Mouse (Mus musculus) thymus, postnatal 0 days (tissue): Measurements from ENCODE around the gene Gpr35. TPM values are rescaled to one million over a fixed set of nuclear protein-coding genes. Genes with fewer than 3 reads are reported as not detected.

ENCODE experiments used
- DNase-seq: peaks from one replicate; pipeline ENCODE4 v3.0.0-alpha.2; 2015; ENCODE audit warnings: low spot score
- polyA plus RNA-seq: library from polyadenylated mRNA; unstranded; fragments of >200 nt; fragmentation: Nextera tagmentation; extraction: Ambion mirVana; gene quantifications from 2 replicates; pipeline ENCODE4 v1.2.1, GENCODE M21; 2015

Gene Gpr35
- 0.75 and 1.1 TPM in 2 replicates for polyA plus RNA-seq

DNA sequence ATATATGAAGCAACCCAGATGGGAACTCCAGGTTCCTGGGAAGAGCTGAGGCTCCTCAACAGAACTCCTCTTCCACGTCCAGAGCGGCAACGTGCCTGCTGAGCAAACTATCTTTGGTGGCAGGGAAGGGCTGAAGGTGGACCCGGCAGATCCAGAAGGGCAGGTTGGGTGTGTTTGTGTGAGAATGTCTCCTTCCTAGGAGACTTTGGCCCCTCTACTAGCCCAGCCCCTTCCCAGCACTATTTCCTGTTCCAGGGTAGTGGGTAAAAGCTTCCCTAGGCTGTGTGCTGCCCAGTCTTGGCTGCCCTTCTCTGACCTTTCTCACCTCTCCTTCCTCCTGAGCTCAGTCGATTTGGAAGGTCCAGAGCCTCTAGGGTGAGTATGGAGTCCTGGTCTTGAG, at the start of gene Gpr35:
Gpr35 (plus strand) TSS at position 259 of the 400 bp plus-strand sequence.
- DNase-seq = no peak

DNA sequence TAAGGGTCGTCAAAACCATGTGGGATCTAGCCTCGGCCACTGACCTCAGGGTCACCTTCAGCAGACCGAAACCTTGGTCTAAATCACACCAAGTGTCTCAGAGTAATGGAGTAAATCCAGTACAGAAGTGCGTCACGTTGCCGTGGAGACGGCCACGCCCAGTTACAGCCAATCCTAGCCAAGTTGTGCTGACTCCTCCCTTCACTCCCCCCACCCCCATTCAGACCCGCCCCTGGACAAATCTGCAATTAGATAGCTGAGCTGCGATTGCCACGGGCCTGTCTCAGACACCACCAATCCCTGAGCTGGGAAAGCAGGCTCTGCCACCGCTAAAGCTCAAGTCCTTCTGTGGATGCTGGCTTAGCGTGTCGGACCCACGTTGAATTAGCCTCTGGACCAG, 47.9 kb upstream of the Gpr35 start, which contains the start of gene Ankmy1:
Ankmy1 (minus strand) TSS at position 121 of the 400 bp plus-strand sequence.
- DNase-seq = peak; percentile 47

DNA sequence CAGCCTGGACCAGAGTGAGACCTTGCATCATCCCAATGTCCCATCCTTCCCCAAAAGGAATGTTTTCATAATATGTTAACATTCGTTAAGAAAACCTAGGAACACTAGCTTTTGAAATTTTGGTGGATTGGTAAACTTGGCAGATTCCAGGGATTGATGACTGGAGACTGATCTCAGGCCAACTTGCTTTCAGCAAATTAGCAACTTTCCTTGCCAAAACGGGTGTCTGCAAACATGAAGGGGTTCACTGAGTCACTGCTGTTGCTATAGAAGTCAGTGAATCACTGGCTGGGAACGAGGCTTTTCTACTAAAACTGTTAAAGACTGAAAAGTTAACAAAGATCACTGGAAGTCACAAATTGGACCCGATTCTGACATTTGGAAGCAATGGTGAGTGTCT, 47.0 kb upstream of the Gpr35 start:
- no peak for DNase-seq

DNA sequence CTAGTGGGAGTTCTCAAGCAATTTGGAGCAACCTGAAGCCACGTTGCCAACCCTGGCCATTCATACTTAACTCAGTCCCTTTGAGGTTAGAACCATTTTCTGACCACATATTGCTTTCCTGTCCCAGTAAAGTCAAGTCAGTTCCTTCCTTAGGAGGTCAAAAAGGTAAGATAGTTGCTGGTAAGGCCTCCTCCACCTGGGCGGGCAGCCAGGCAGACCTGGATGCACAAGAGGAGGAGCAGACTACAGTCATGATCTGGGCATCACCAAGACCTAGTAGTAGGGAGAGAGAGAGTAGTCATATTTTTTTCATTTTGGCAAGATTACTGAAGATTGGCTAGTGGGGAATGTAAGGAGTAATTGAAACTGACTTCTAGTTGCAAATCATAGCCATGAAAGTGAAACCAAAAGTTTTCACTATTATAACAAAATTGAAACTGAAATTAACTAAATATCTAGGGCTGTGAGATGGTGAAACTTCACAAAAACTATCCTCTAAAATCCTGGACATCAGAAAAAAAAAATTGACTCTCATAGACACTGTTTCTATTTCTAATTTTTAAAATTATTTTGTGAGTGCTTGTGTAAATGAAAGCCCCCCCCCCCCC, 44.9 kb upstream of the Gpr35 start:
- no peak for DNase-seq

DNA sequence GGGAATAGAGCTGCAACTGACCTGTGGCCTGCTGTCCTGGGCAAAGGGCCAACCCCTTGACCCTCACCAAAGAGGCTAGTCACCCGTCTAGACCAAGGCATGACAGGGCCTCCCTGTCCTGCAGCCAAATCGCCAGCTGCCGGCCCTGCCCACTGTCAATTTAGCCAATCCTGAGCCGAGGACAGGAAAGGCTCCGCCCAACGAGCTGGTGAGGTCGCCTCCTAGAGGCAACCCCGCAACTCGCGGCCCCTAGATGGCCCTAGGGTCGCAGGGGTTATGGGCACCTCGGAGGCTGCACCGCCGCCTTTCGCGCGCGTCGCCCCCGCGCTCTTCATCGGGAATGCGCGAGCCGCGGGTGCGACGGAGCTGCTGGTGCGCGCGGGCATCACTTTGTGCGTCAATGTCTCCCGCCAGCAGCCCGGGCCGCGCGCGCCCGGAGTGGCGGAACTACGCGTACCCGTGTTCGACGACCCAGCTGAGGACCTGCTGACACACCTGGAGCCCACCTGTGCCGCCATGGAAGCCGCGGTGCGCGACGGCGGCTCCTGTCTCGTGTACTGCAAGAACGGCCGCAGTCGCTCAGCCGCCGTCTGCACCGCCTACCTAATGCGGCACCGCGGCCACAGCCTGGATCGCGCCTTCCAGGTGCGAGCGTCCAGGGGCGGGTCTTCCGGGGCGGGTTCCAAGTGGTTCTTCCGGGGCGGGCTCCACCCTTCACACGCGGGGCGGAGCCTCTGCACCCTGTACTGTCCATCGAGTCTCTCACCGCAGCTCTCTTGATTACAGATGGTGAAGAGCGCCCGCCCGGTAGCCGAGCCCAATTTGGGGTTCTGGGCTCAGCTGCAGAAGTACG, 43.7 kb upstream of the Gpr35 start, which contains the start of gene Dusp28:
Dusp28 (plus strand) TSS at position 203 of the 853 bp plus-strand sequence.
- peak; percentile 90 for DNase-seq

DNA sequence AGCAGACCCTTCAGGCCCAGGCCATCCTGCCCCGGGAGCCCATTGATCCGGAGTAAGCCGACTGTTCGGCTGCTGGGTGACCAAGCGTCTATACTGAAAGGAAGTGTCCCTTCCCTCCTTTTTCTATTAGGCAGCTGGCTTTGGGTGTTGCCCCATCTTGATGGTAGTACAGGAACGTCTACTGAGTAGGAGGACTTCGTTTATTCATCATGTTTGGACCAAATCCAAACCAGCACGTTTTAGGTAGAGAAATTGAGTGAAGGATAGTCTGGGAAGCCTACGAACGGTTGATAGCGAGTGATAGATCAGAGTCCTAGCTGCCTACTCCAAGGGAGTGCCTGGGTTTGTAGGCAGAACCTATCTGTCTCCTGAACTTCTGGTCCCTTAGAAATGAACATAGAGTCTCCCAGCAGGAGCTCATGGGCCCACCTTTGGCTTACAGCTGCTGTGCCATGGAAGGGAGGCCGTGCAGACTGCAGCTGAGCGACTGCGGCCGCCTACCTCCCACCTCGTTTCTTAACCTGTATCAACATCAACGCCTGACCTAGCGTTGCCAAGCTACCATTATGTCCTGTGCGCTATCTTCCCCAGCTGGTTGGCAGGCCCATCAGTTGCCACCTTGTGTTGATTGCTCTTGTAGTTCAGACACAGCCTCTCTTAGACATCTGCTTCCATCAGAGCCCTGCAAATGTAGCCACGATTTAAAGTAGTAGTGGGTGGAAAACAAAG, 42.9 kb upstream of the Gpr35 start:
- no peak for DNase-seq

DNA sequence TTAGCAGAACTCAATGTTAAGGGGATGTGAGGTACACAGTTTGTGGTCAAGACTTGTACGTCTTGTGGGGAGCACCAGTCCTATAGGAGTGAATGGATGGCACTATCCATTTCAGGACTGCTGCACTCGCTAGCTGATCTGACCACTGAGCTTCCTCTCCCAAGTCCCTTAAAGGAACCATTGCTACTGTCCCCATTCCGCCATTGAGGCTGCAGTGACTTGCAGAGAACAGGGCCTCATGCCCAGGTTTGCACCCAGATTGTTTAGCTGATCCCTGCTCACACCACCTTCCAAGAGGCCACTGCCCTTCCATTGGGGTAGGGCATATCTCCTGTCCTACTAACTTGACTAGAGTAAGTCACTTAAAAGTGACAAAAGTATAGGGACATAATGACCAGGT, 42.0 kb upstream of the Gpr35 start:
- no peak for DNase-seq

DNA sequence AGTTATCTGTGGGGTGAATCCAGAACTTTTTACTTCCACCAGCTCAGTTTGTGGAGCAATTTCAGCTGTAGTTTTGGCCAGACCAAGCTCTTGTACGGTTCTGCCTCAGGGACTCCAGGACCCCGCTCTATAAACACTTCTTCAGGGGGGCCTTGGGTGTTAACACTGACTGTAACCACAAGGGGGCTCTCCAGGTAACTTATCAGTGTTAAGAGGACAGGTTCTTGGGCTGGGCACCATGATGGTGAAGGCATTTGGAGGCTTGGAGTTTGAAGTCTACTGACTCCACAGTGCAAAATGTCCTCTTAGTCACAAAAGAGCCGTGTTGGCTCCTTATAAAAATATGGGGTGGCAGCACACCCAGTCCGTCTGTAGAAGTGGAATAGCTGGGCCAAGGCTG, 41.6 kb upstream of the Gpr35 start:
- peak; percentile 75 for DNase-seq

DNA sequence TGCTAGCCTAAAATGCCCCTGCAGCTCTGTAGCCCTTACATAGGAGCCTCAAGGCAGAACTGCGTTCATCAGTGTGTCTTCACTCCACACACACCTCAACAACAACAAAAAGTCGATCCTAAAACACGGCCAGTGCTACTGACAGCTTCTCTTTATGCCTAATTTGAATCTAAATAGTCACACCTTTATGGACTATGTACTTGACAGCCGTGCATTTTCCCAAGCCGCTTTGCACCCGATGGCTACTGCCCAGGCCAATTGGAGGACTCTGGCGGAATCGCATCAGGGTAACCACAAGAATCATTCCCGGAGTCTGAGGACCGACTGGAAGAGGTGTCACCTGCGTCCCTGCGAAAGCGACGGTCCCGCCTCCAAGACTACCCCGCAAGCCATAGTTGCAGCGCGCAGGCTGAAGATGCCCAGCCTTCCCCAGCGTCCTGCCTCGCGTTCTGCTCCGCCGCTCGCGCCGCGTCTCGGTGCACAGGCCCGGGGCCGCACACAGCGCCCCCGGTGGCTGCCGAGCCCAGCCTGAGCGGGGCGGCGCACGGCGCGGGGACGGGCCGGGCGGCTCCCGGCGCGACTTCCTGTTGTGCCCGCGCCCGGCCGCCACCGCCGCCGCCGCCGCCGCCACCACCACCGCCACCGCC, 40.3 kb upstream of the Gpr35 start, which contains the start of gene Rnpepl1:
Rnpepl1 (plus strand) TSS at position 545 of the 647 bp plus-strand sequence.
- DNase-seq = peak; percentile 84

DNA sequence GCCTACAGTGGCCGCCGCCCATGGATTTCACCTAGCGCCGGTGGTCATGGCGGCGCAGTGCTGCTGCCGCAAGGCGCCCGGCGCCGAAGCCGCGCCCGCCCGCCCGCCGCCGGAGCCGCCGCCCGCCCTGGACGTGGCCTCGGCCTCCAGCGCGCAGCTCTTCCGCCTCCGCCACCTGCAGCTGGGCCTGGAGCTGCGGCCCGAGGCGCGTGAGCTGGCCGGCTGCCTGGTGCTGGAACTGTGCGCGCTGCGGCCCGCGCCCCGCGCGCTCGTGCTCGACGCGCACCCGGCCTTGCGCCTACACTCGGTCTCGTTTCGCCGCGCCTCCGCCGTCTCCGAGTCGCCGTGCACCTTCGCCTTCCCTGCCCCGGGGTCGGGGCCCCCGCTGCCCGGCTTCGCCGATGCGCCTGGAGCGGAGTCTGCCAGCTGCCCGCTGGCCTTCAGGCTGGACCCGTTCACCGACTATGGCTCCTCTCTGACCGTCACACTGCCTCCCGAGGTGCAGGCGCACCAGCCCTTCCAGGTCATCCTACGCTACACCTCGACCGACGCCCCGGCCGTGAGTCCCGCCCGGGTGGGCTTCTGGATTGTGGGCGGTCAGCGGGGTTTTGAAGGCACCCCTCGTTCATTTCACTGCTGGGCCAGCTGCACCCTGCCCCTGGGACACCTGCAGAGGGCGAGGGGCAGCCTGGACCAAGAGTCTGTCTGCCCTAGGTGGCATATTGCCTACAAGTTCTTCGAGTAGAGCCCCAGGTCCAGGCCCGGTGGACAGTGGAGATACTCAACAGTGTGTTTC, 39.5 kb upstream of the Gpr35 start:
- peak; percentile 52 for DNase-seq

DNA sequence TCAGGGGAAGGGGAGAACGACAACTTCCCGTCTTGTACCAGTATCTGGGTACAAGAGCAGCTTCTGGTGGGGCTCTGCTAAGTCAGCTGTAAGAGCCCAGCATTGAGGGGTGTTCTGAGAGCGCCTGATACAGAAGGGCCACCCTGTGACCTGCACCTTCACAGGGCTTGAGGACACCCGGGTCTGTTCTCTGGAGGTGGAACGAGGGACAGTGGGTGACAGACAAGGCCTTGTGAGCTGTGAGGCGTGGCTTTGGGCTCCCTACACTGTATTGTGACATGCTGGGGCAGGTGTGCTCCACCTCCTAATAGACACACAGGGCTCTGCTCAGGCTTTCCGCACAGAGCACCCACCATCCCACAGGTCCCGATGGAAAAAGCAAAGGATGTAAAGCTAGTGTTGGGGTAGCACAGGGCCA, 38.9 kb upstream of the Gpr35 start:
- peak; percentile 37 for DNase-seq

DNA sequence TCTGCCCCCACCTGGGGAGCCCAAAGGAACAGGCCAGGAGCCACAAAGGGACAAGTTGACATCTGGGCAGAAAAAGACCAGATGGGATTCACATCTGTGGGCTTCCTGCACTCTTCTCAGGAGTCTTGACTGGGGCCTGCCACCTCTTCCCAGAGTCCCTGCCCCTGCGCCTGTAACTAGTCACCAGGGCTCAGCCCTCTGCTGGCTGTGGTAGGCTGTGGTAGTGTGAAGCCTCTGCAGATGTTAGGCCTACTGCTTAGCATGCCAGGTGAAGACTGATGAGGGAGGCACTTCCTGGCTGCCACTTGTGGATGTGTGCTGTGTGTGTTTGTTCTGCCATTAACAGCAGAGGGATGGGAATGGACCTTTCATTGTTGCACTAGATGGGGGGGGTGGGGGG, 38.4 kb upstream of the Gpr35 start:
- DNase-seq = peak; percentile 72

DNA sequence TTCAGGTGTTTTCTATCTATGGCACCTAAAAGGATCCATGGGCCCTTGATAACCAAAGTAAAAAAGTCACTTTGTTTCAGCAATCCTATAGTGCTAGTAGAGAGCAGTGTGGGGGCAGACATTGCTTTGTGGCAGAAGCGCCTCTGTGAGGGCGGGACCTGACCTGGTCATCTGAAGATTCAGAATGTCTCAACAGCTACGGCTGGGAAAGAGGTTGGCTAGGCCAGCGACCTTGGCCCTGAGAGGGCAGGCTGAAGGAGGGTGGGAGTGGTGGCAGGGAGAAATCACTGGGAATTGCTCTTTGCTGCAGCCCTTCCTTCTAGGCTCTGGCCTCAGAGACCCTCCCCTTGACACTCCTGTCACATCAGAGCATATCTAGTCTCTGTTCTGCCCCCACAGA, 36.4 kb upstream of the Gpr35 start:
- no peak for DNase-seq

DNA sequence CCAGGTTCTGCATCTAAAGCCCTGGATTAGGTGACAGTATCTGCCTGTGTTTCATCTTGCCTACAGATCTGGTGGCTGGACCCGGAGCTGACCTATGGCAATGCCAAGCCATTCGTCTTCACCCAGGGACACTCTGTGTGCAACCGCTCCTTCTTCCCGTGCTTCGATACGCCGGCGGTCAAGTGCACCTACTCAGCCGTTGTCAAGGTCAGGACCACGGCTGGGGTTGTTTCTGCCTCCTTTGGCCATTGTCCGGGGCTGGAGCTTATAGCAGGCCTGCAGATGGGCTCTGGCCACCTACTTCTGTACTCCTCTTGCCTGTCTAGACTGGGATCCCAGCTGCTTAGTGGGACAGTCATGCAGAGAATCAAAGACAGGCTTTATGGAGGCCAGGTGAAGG, 35.7 kb upstream of the Gpr35 start:
- no peak for DNase-seq

DNA sequence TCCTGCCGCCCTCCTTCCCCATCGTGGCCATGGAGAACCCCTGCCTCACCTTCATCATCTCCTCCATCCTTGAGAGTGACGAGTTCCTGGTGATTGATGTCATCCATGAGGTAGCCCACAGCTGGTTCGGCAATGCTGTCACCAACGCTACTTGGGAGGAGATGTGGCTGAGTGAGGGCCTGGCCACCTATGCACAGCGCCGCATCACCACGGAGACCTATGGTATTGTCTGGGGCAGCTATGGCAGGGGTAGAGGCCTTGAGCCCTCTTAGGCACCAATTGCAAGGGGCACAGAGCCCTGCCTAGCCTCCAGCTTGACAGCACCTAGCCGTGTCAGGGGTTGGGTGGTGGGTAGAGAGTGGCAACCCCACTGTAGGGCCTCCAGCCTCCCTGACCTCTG, 33.9 kb upstream of the Gpr35 start:
- no peak for DNase-seq

DNA sequence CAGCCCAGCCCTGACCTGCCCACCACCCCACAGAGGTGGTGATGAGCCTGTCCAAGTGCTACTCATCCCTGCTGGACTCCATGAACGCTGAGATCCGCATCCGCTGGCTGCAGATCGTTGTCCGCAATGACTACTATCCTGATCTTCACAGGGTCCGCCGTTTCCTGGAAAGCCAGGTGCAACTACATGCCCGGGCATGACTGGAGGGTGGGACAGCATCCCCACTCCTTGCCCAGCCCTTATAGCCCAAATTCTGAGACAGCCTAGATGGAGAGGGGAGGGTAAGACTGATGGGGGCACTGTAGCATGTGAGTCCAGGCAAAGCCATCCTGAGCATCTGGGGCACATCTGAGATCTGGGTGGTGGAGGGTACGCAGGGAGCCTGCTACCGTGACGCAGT, 31.5 kb upstream of the Gpr35 start:
- no peak for DNase-seq

DNA sequence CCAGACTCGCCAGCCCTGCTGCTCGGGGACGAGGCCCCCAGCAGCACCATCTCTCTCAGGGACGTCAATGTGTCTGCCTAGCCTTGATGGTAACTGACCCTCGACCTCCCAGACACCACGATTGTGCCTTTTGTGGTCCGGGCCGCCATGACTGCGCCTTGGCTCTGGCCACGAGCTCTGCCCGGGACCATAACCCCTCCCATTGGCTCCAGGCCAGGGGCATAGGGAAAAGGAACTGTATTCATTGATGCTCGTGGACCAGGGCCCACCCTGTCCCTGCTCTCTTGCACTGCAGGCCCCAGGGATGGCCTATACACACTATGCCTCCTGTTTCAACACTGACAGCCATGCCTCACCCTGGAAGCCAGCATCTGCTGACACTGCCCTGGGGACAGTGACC, 30.9 kb upstream of the Gpr35 start:
- no peak for DNase-seq

DNA sequence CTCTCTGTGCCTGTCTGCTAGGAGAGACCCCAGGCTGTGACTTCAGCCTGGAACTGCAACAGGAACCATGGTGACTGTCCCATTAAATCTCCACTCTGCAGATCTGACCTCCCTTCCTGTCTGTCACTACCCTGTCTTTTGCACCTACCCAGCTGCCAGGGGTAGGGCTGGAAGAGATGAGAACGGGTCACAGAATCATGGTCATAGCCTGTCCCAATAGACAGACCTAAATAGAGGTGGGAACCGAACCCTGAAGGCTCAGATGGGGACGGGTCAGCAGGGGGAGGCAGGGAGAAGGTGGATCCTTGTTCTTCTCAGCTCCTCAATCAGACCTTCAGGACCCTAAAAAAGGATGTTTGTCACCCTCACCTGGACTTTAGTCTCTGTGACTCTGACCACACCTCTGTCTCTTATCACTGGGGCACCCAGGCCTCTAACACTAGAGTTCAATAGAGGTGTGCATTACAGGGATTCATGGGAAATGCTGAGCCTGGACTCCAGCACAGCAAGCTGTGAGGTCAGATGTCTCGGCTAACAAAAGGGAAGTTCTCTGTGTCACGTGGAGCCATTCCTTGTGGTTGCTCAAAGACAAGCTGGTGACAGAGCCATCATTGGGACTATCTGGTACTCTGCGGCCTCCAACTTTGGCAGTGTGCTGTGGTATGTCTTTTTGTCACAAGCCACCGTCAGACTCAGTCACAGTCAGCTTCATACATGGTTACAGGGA, 30.0 kb upstream of the Gpr35 start:
- no peak for DNase-seq

DNA sequence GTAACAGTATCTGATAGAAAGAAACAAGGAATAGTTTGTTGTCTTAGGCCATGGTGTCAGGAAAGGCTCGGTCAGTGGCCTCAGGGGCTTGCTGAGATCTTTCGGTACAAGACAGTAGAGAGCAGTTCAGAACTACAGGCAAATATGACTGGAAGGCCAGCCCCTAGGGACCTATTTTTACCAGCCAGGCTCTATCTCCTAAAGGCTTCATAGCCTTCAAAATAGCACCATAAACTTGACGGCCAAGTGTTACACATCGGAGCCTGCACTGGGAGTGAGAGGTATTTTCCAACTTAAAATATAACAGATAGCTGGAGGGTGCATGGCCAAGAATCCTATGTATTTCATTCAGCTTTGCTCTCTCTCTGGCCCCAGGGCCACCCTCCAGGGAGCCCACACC, 29.2 kb upstream of the Gpr35 start:
- DNase-seq = no peak

DNA sequence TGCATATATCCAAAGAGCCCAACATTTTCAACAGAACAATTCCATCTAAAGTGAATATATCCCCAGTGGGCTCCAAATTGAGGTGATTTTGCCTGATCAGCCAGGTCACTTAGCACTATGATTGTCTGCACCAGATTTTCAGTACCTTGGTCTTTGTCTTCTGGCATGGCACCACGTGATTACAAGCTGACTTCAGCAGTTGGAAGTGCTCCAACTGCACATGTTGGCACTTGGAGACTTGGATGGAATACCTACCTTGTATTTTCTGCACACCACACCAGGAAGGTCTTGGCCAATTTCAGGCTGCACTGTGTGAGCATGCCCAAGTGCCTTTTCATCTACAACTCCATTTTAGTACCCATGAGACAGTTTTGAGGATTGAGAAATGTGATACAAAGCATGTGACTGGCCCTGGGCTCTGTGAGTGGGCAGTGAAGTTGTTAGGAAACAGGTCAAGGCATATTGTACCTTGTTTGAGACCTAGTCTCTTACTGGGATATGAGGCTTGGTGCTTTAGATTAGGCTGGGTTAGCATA, 20.4 kb upstream of the Gpr35 start:
- no peak for DNase-seq
